In the genomic region with DNA sequence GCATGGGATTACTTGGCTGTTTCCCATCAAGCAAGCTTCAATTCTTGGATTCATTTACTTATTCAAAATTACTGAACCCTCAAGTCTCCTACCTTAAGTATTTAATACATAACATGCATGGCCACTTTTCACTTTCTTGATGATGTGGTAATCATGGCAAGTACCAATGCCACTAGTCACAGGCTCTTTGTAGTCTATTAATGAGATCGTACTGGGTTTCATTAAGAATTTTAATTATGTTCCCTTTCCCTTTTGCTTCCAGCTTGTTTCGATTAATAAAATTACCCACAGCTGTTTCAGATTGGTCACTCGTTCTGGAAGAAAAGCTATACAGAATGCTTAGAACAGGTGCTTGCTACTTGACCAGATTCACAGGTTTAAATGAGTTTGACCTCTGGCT, we compare ENCODE assay signal across 20 mouse cellular contexts.
DNase-seq lines count a peak whose midpoint lies in the region; ATAC-seq and TF ChIP-seq lines count a peak whose summit lies in the region.
"Had no signal": no experiment of that assay in that cellular context is flagged by ENCODE, and none has a peak within 500 bp of the region (broad histone marks: within the 10 kb centered on the region; RNA-seq: fewer than 3 reads in every experiment).

No protein-coding gene starts in this region.

- H3K4me2 ChIP-seq in kidney, postnatal 0 days (ENCODE audit: low read length), result no peak overlapping the region
- H3K4me2 ChIP-seq: embryonic facial prominence, embryonic 12.5 days; forebrain, embryonic 12.5 days; hindbrain, embryonic 13.5 days; intestine, embryonic 15.5 days had no signal

- H3K27me3 ChIP-seq in kidney, postnatal 0 days (ENCODE audit: insufficient read depth, low read length), result no peaks in the 10 kb centered on the region
- H3K27me3 ChIP-seq: embryonic facial prominence, embryonic 12.5 days; forebrain, embryonic 12.5 days; hindbrain, embryonic 13.5 days; intestine, embryonic 15.5 days had no signal

- TF ChIP-seq CTCF in kidney, postnatal 0 days (IDR thresholded peaks at IDR 0.05; ENCODE audit: low read depth), result no peak

- no peak overlapping the region for H3K27ac ChIP-seq in kidney, postnatal 0 days
- H3K27ac ChIP-seq: embryonic facial prominence, embryonic 12.5 days; forebrain, embryonic 12.5 days; heart, embryonic 10.5 days; hindbrain, embryonic 13.5 days; hindbrain, postnatal 0 days; intestine, embryonic 15.5 days had no signal

- H3K4me1 ChIP-seq in kidney, postnatal 0 days (replicated peaks; ENCODE audit: insufficient read depth, low read length), result no peaks in the 10 kb centered on the region
- H3K4me1 ChIP-seq: embryonic facial prominence, embryonic 12.5 days; forebrain, embryonic 12.5 days; heart, embryonic 10.5 days; hindbrain, embryonic 13.5 days; intestine, embryonic 15.5 days had no signal

- H3K36me3 ChIP-seq in kidney, postnatal 0 days (ENCODE audit: insufficient read depth, low read length), result no peaks in the 10 kb centered on the region
- H3K36me3 ChIP-seq: embryonic facial prominence, embryonic 12.5 days; forebrain, embryonic 12.5 days; heart, embryonic 10.5 days; hindbrain, embryonic 13.5 days; intestine, embryonic 15.5 days had no signal

- WGBS in kidney, postnatal 0 days, result 51% methylated on average over 3 of the region's 3 CpGs

- H3K9me3 ChIP-seq in kidney, postnatal 0 days (replicated peaks; ENCODE audit: low read length), result no peaks in the 10 kb centered on the region
- H3K9me3 ChIP-seq: embryonic facial prominence, embryonic 12.5 days; forebrain, embryonic 12.5 days; heart, embryonic 10.5 days; hindbrain, embryonic 13.5 days; intestine, embryonic 15.5 days had no signal

- no peak overlapping the region for H3K4me3 ChIP-seq in kidney, postnatal 0 days (replicated peaks; ENCODE audit: low read depth, low read length)
- H3K4me3 ChIP-seq: embryonic facial prominence, embryonic 12.5 days; forebrain, embryonic 12.5 days; heart, embryonic 10.5 days; hindbrain, embryonic 13.5 days; intestine, embryonic 15.5 days had no signal

- no peak overlapping the region for H3K9ac ChIP-seq in kidney, postnatal 0 days (ENCODE audit: low read depth, low read length)
- H3K9ac ChIP-seq: embryonic facial prominence, embryonic 12.5 days; forebrain, embryonic 12.5 days; hindbrain, embryonic 13.5 days; intestine, embryonic 15.5 days had no signal

- no peak for ATAC-seq in kidney, postnatal 0 days (replicated peaks; ENCODE audit: low FRiP score, low read depth)
- ATAC-seq: hindbrain, postnatal 0 days; intestine, embryonic 15.5 days had no signal

- peak; percentile 25 for DNase-seq in embryo, embryonic 11 days
- no peak for DNase-seq in embryo, embryonic 10 days (ENCODE audit: low spot score)
- peak; percentile 5 for DNase-seq in kidney, postnatal 0 days (ENCODE audit: low spot score)
- no peak for DNase-seq in kidney, adult 18-20 months
- peak; percentile 62 for DNase-seq in forelimb bud, embryonic 11.5 days (ENCODE audit: low read depth, low spot score)
- DNase-seq in MN1 (ENCODE audit: low spot score), result no peak
- DNase-seq in urinary bladder, adult 2 months (ENCODE audit: low spot score), result no peak
- DNase-seq: adrenal gland, adult 2 months; adrenal gland, postnatal 25 days; cerebellum, adult 2 months; cerebellum, postnatal 10 days; gastrocnemius, postnatal 36 days; heart, adult 18-20 months; heart, postnatal 10 days had no signal

Comparison
In these comparisons a context has a peak if more than half of its experiments do, and no peak if none do; other contexts are left out.
1. DNase-seq: peak in embryo, embryonic 11 days (single experiment), kidney, postnatal 0 days (single experiment) and forelimb bud, embryonic 11.5 days (single experiment); none in embryo, embryonic 10 days (single experiment), kidney, adult 18-20 months (single experiment), MN1 (single experiment) and urinary bladder, adult 2 months (single experiment).